Mouse (Mus musculus) limb, embryonic 14.5 days (tissue): ENCODE measurements around the gene Pou1f1. TPM values are rescaled to one million over a fixed set of nuclear protein-coding genes. Genes with fewer than 3 reads are reported as not detected.
A peak's percentile ranks its signal among the peaks of the same experiment; 100 is the strongest.

Source experiments
- ATAC-seq: fragments of 200-750 bp; cut with Nextera tagmentation; 2 replicates; pipeline ENCODE4 v1.8.0; 2017; ENCODE audit warnings: low read depth, moderate number of reproducible peaks, moderate TSS enrichment; ENCODE audit not compliant: low FRiP score
- DNase-seq: peaks from one replicate; pipeline ENCODE4 v3.0.0-alpha.2; 2015; ENCODE audit warnings: low spot score
- H3K27ac ChIP-seq: fragments of 300-500 bp; sonication (generic); replicated peaks from 2 replicates; pipeline ENCODE4 v1.5.1; 2014; ENCODE audit warnings: low read depth, mild to moderate bottlenecking, low read length, moderate library complexity, mixed read lengths
- H3K27me3 ChIP-seq: fragments of 300-500 bp; sonication (generic); 2 replicates; pipeline ENCODE4 v1.6.1; 2014; ENCODE audit warnings: low read length, mixed read lengths; ENCODE audit not compliant: control insufficient read depth, insufficient read depth
- H3K36me3 ChIP-seq: fragments of 300-500 bp; sonication (generic); 2 replicates; pipeline ENCODE4 v1.6.1; 2014; ENCODE audit warnings: mild to moderate bottlenecking, low read length, moderate library complexity, mixed read lengths; ENCODE audit not compliant: control insufficient read depth, insufficient read depth
- H3K4me1 ChIP-seq: fragments of 300-500 bp; sonication (generic); 2 replicates; pipeline ENCODE4 v1.6.1; 2014; ENCODE audit warnings: antibody characterized with exemption, low read length, mixed read lengths; ENCODE audit not compliant: control insufficient read depth, insufficient read depth
- H3K4me2 ChIP-seq: fragments of 300-500 bp; sonication (generic); replicated peaks from 2 replicates; pipeline ENCODE4 v1.6.1; 2014; ENCODE audit warnings: low read depth, mild to moderate bottlenecking, low read length, moderate library complexity; ENCODE audit not compliant: severe bottlenecking
- H3K4me3 ChIP-seq: fragments of 300-500 bp; sonication (generic); replicated peaks from 2 replicates; pipeline ENCODE4 v1.5.1; 2014; ENCODE audit warnings: low read length
- H3K9ac ChIP-seq: fragments of 300-500 bp; sonication (generic); 2 replicates; pipeline ENCODE4 v1.6.1; 2014; ENCODE audit warnings: mild to moderate bottlenecking, low read depth, low read length, moderate library complexity; ENCODE audit not compliant: severe bottlenecking
- H3K9me3 ChIP-seq: fragments of 300-500 bp; sonication (generic); 2 replicates; pipeline ENCODE4 v1.6.1; 2016; ENCODE audit warnings: low read length; ENCODE audit not compliant: control insufficient read depth
- POLR2A ChIP-seq: fragments of 200-500 bp; IDR thresholded peaks from 2 replicates; pipeline ENCODE4 v1.8.0; 2012; ENCODE audit warnings: inconsistent platforms, mild to moderate bottlenecking, moderate library complexity, borderline replicate concordance; ENCODE audit not compliant: insufficient read depth, insufficient read length; ENCODE audit errors: extremely low read depth
- WGBS: fragments of 180-500 bp; shearing (Covaris S2); extraction: QIAGEN DNeasy Blood & Tissue Kit; methylation state at CpG from one replicate; pipeline ENCODE4 v1.1.7; 2014; 5-methylcytosine and 5-hydroxymethylcytosine counted together
- polyA plus RNA-seq, 2 experiments: library from polyadenylated mRNA; depleted of rRNA in 1 of 2; stranded (reverse) in 1 of 2; unstranded in 1 of 2; fragments of >200 nt; fragmentation: Nextera tagmentation in 1 of 2; extraction: Ambion mirVana in 1 of 2; gene quantifications; 2 replicates each; pipeline versions ENCODE4 v1.2.1 to v1.2.3; 2012 to 2014

Gene Pou1f1
- polyA plus RNA-seq, 2 experiments, result 0.25 to 0.29 TPM

DNA sequence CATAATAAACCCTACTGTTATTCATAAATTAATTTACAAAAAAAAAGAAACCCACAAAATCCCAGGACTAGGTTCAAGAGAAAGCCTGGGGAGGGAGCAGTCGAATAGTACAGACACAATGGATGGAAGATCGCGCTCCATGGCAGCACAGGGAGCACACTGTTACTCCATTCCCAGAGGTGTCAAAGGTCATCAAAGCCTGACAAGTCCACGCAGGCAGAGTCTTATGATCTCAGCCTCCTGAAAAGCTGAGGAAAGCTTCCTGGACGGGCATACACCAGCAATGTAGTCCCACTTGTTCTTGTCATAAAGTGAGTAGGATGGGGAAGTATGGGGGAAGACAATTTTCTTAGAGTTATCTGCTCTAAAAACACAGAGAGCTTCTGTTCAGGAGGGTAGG lies 37.1 kb downstream of the Pou1f1 start:
- Histone ChIP-seq H3K4me1 (peaks cover 4% of the 10 kb centered on the region; the same call in 1 of the 2 replicates), H3K4me2 (no peak overlapping the region), H3K27me3 (no peaks in the 10 kb centered on the region), H3K9me3 (no peaks in the 10 kb centered on the region), H3K27ac (no peak overlapping the region), H3K36me3 (no peaks in the 10 kb centered on the region), H3K9ac (no peak overlapping the region), H3K4me3 (no peak overlapping the region)
- ATAC-seq (no peak), DNase-seq (no peak)
- WGBS, result 77% methylated on average over 5 of the region's 5 CpGs
- no peak for TF ChIP-seq POLR2A

DNA sequence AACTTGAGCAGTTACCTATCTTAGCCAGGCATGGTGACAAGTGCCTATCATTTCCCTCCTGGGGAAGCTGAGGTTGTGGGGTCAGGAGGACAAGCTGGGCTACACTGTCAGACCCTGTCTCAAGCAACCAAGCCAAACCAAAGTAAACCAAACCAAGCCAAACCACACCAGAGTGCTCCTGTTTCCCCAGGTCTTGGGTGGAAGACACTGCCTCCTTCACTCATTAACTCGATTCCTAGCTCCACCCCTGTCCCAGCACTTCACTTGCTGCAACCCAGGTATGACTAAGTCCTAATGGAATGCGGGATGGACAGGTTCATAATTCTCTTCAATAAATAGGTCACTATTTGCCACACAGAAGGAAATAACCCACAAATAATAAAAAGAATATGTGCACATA lies 39.3 kb downstream of the Pou1f1 start:
- no peak for ATAC-seq

DNA sequence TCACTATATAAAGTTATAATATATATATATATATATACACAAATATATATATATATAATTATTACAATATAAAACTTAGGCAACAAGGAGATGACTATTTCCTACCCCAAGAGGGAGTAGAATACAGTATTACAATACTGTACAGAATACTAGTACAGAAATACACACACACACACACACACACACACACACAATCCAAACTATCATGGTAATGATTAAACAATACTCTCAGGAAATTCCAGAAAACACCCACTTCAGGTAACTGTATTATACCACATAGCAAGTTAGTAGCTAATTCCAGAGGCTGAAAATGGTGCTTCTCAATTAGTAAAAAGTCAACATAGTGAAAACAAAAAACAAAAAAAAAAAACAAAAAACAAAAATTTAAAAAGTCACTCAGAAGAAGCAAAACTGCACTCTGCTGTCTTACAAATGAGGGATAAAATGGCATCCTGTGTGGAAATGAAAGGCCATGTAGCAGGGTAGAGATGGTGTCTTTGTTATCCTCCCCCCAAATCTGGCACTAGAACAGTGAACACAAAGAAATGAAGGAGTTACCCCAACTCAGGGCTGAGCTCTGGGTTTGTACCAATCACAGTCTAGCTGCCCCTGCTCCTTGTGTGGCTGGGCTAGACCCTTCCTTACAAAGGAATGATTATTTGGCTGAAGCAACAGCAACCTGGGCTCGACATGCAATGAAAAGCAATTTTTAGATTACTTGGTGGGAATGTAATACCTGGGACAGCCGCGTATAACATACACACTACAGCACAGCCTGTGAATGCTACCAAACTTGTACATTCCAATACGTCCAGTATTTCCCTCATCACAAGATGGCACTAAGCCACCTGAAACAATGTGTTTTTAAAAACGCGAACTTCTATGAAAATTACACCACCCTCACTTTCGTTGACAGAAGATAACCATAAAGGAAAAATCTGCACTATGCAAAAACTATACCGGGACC lies 41.0 kb downstream of the Pou1f1 start:
- Histone ChIP-seq H3K27ac (peak overlapping the region; percentile 50; the same call in 1 of the 2 replicates), H3K9ac (peak overlapping the region; percentile 89), H3K4me1 (peaks cover 4% of the 10 kb centered on the region; the same call in 1 of the 2 replicates), H3K4me3 (peak overlapping the region; percentile 82), H3K4me2 (peak overlapping the region; percentile 55), H3K9me3 (no peaks in the 10 kb centered on the region), H3K36me3 (no peaks in the 10 kb centered on the region), H3K27me3 (no peaks in the 10 kb centered on the region)
- TF ChIP-seq POLR2A, result no peak
- WGBS, result 3% methylated on average over 8 of the region's 8 CpGs
- DNase-seq (peak; percentile 40), ATAC-seq (no peak)

More for the DNA sequence above, 39.3 kb downstream of the Pou1f1 start:
- 73% methylated on average over 2 of the region's 2 CpGs for WGBS
- H3K9ac ChIP-seq, result no peak overlapping the region
- no peak overlapping the region for H3K4me2 ChIP-seq
- TF ChIP-seq POLR2A, result no peak
- no peaks in the 10 kb centered on the region for H3K36me3 ChIP-seq
- no peak overlapping the region for H3K4me3 ChIP-seq
- H3K4me1 ChIP-seq, result peaks cover 4% of the 10 kb centered on the region; the same call in 1 of the 2 replicates
- H3K27me3 ChIP-seq, result no peaks in the 10 kb centered on the region
- no peak for DNase-seq
- no peaks in the 10 kb centered on the region for H3K9me3 ChIP-seq
- no peak overlapping the region for H3K27ac ChIP-seq

DNA sequence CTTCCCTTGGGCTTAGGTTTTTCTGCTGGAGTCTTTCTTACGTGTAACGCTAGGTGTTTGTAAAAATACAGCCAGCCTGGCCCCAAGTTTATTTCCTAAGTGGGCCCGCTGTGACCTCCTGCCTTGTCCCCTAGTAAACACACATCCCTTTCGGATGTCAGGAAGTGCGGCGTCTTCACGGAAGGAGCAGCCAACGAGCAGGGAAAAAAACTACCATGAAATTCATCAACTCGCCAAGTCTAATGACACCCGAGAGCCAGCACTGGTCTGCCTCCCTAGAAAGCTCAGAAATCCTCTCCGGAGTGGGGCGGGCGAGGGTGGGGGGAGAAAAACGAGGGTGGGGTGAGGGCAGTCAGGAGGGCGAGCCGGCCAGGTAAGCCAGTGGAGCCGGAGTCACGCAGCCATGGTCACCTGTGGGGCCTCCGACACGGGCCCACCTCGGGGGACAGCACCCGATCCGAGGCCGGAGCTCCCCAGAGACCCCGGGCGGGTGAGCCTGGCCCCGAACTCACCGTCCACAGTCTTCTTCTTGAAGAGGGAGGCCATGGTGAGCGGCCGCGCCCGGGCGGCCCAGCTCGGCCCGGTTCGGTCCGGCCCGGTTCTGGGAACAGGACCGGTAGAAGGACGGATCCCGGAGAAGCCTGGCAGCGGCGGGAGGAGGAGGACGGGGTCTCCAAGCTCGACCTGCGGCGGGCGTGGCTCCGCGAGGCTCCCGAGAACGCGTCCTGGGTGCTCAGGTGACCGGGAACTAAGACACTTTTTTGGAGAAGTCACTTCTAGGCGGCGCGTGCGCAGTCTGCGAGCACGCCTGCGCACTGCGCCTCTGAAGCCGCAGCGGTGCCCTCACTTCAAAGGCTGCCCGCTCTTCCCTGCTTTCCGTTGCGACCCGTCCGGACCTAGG lies 41.9 kb downstream of the Pou1f1 start, which contains the start of gene Chmp2b:
TSS of gene Chmp2b (minus strand) at position 764 of the 901 bp plus-strand sequence.
- H3K27me3 ChIP-seq, result no peaks in the 10 kb centered on the region
- peak within 1 kb of the TSS; percentile 89 for H3K9ac ChIP-seq
- H3K4me3 ChIP-seq, result peak within 1 kb of the TSS; percentile 82
- peak within 1 kb of the TSS; percentile 55 for H3K4me2 ChIP-seq
- peak; percentile 49; the same call in 1 of the 2 replicates for TF ChIP-seq POLR2A
- under 1% methylated on average over 60 of the region's 69 CpGs for WGBS
- H3K27ac ChIP-seq, result peak within 1 kb of the TSS; percentile 50; the same call in 1 of the 2 replicates
- ATAC-seq (peak; percentile 93), DNase-seq (peak; percentile 91)
- H3K4me1 ChIP-seq, result peaks cover 4% of the 10 kb centered on the region; the same call in 1 of the 2 replicates
- H3K36me3 ChIP-seq, result no peaks in the 10 kb centered on the region
- no peaks in the 10 kb centered on the region for H3K9me3 ChIP-seq

DNA sequence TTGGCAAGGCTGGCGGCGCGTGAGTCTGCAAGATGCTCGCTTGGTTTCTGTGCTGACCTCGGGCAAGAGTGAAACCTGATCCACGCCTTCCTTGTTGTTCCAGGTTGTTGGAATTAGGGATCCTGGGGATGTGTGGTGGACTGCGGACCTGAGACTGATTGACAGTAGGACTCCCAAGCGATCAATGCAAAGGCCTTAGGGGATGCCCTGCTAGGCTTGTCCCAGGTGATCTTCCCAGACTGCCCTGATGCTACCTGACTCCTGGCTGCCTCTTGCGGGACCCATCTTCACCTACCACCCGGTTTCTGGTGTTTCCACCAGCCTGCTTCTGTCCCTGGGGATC lies 42.5 kb downstream of the Pou1f1 start:
- DNase-seq, result no peak
- peak; percentile 36 for ATAC-seq
- Histone ChIP-seq H3K9ac (peak overlapping the region; percentile 89), H3K27me3 (no peaks in the 10 kb centered on the region), H3K4me2 (peak overlapping the region; percentile 55), H3K36me3 (no peaks in the 10 kb centered on the region), H3K9me3 (no peaks in the 10 kb centered on the region), H3K27ac (no peak overlapping the region), H3K4me1 (peaks cover 4% of the 10 kb centered on the region; the same call in 1 of the 2 replicates), H3K4me3 (peak overlapping the region; percentile 82)
- TF ChIP-seq POLR2A, result no peak
- WGBS, result under 1% methylated on average over 10 of the region's 10 CpGs
